Mouse (Mus musculus) Patski (cell line): ENCODE measurements around the gene Hoxa7. TPM values are rescaled to one million over a fixed set of nuclear protein-coding genes. Genes with fewer than 3 reads are reported as not detected.
A peak's percentile ranks its signal among the peaks of the same experiment; 100 is the strongest.

ENCODE experiments used
- ATAC-seq: fragments of 100-300 bp; one replicate; pipeline ENCODE4 v1.8.0; 2021
- CTCF ChIA-PET: fragments of 350-600 bp; sonication (Branson Sonifier 250); formaldehyde crosslinking; loops from one replicate; lab custom pipeline; 2022; ENCODE audit warnings: inconsistent platforms; lab: Charles Lee
- POLR2A ChIA-PET: fragments of 350-600 bp; sonication (Branson Sonifier 250); formaldehyde crosslinking; loops from one replicate; lab custom pipeline; 2022; ENCODE audit warnings: antibody characterized with exemption, inconsistent platforms; lab: Charles Lee
- DNase-seq: peaks from one replicate; pipeline ENCODE4 v3.0.0-alpha.2; 2011; ENCODE audit warnings: low read depth, low spot score
- H3K27me3 ChIP-seq: fragments of 371-371 bp; one replicate; pipeline ENCODE4 v1.5.1; 2021
- CTCF ChIP-seq: fragments of 100-300 bp; IDR thresholded peaks from one replicate; pipeline ENCODE4 v1.5.1; 2021
- in situ Hi-C: fragments of 300-500 bp; cut with MboI; formaldehyde crosslinking; loops from 3 replicates; pipeline ENCODE4 v1.11.1; 2018; ENCODE audit warnings: low pct_unique_long_range_greater_than_20kb, mixed read lengths
- polyA plus RNA-seq: library from polyadenylated mRNA; unstranded; gene quantifications from one replicate; pipeline ENCODE4 v1.2.3, GENCODE M21; 2021

The Hoxa7 gene
- polyA plus RNA-seq, 1 experiment from 2014 or later = 51.6 TPM

DNA sequence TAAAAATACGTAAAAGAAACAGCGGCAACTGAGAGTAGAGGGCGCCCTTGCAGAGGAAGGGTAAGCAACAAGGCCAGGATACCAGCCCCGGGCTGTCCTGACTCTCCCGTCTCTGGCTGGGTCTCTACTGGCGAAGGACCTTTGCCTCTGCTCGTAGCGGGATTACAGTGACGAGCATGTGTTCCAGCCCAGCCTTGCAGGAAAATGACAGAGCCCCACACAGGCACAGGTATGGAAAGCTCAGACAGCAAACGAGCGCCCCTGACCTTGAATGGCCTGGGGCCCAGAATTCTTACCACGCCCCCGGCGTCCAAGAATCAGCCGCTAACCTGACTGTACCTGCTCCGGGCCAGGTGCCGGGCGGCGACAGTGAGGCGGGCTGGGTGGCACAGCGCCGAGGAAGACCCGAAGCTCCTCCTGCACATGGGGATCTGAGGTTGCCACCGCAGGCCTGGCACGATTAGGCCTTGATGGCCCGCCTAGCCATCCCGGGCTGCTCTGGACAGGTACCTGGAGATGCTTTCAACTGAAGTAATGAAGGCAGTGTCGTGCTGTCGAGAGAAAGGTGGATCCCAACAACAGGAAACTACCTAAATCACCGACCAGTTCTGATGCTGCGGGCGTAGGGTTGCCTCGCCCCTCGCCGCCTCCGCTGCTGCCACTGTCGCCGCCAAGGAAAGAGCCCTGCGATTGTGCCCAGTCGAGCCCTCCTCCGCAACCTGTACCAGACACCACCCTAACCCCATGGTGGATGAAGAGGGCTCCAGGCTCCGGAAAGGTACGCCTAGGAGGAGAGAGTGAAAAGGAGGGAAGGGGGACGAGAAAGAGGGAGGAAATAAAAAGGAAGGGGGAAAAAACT is 8.1 kb upstream of the Hoxa7 start:
- ChIA-PET POLR2A (interaction anchor here (0.6 to 37.4 kb wide), 4 partner anchors 7 to 735 kb away, joined by 3 to 778 read pairs (median 578); partner anchors contain the start of genes 5730596B20Rik, Gm28308, Hoxa10 and Hoxa11), CTCF (interaction anchor here (1.0 to 4.3 kb wide), 6 partner anchors 8 to 52 kb away, joined by 3 to 23 read pairs (median 6); partner anchors contain the start of genes Hoxa10 and Hoxa7)
- ATAC-seq = no peak
- in situ Hi-C loops = loop anchor here (10.0 to 25.0 kb wide), 4 partner anchors 55 to 1242 kb away; partner anchors contain the start of gene 5730596B20Rik
- peak; percentile 24 for DNase-seq
- H3K27me3 ChIP-seq = no peaks in the 10 kb centered on the region
- TF ChIP-seq CTCF = no peak

DNA sequence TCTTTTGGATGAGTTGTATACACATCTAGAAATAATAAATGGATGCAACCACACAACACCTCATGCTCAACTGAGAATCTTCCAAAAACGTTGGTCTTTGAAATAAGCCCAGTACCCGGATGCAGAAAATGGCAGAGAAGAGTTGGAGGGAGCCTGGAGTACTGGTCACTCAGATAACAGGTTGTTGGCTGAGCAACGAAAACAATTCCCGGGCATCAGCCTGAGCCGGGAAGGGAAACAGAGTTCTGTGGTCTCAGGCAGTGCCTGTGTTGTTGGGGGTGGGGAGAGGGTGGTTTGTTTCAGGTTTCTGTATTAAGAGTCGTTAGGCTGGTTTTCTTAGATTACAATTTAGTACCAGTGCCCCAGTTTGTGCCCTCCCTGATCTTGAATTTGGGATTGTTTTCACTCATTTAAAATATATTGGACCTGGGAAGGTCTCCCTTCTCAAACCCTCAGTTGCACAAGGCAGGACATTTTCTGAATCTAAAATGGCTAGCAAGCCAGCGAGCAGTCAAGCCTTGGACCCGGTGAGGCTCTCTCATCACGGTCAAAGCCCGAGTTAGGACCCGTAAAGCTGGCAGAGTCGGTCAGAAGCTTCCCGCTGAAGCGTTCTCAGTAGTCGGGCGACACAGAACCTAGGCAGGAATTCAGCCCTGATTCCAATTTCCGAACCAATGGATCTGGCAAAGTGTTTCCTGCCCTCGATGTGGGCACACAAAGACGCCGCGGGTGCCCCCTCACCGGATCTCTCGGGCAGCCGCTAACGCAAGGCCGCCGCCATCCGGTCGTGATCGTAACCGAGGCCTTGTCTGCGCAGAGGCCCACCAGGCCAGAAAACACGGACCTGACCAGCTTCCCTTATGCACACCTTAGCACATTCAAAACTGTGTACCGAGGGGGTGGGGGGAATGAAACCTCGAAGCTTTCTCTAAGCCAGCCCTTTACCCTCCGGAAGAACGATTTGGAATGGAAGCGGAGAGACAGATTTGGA is 7.1 kb upstream of the Hoxa7 start:
- CTCF ChIA-PET = interaction anchor here (1.5 to 4.3 kb wide), 4 partner anchors 10 to 51 kb away, joined by 5 to 23 read pairs (median 13); partner anchors contain the start of gene Hoxa10
- ATAC-seq (no peak), DNase-seq (peak; percentile 13)
- in situ Hi-C loops = loop anchor here (10.0 to 25.0 kb wide), 4 partner anchors 54 to 1241 kb away; partner anchors contain the start of gene 5730596B20Rik
- no peaks in the 10 kb centered on the region for H3K27me3 ChIP-seq
- POLR2A ChIA-PET = interaction anchor here (0.6 to 37.4 kb wide), 5 partner anchors 6 to 736 kb away, joined by 3 to 778 read pairs (median 378); partner anchors contain the start of genes 5730596B20Rik, Gm28308, Hoxa10 and Hoxa11
- no peak for TF ChIP-seq CTCF

DNA sequence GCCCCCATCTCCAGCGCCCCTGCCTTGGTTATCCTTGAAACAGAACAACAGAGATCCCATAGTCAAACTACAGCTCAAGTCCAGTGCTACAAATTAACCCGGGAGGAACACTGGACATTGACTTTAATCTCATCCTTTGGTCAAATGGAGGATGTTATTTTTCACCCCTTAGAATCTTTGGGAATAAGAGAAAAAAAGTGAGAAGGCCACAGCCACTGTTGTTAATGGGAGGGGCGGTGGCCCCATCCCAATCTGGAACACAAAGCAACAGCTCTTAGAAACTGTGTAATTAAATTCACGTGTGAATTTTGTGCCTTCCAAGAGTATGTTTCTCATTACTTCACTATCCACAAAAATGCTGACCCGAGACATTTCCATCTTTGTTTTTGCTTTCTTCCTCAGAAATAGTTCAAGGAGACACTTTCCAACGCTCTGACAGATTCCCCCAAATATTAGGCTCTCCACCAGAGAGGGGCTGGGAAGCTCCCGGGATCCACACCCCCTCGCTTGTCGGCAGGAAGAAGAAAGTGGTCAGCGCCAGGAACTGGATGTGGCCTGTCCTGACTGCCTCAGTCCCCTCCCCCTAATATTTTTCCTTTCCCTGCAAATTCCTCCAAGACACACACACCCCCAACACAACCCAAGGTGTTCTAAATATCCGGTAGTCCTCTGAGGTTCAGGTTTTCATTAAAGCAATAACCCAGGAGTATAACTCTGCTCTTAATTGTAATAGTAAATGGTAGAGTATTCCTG is 6.0 kb upstream of the Hoxa7 start:
- TF ChIP-seq CTCF = no peak
- ChIA-PET POLR2A (interaction anchor here (0.6 to 37.4 kb wide), 5 partner anchors 9 to 50 kb away, joined by 3 to 778 read pairs (median 153); partner anchors contain the start of genes 5730596B20Rik, Gm28308, Hoxa10 and Hoxa11), CTCF (interaction anchor here (1.0 to 1.7 kb wide), 5 partner anchors 9 to 237 kb away, joined by 3 to 8 read pairs (median 5); partner anchors contain the start of gene Hoxa10)
- DNase-seq = no peak
- H3K27me3 ChIP-seq = no peaks in the 10 kb centered on the region
- ATAC-seq = no peak
- in situ Hi-C loops = loop anchor here (10.0 to 25.0 kb wide), 4 partner anchors 53 to 1240 kb away; partner anchors contain the start of gene 5730596B20Rik

DNA sequence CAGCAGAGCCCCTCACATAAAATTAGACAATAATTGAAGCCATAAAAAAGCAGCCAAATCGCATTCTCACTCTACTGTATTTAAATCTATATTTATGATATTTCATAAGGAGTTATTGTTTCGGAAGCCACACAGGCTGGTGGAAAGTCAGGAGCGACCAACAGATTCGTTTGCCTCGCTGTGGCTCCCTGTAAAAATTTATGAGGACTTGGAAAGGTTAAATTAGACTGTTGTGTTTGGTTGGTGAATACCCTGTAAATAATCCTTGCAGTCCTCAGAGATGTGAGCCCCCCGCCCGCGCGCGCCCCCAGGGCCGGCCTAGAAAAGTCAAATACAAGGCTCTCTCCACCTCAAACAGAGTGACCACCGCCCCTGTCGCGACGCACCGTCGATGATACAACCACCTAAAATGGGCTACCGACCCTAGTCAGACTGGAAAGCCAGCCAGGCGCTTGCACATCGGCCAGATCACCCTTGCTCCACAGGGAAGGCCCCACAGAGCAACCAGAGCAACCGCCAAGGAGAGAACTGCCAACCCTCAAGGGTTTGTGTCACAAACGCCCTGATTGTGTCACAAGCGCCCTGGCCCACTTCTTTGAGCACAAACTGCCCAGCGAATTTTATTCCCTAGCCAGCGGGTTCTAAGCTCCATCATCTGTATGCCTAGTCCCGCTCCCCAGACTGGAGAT is 5.1 kb upstream of the Hoxa7 start:
- TF ChIP-seq CTCF = no peak
- H3K27me3 ChIP-seq = no peaks in the 10 kb centered on the region
- DNase-seq (no peak), ATAC-seq (no peak)
- POLR2A ChIA-PET = interaction anchor here (1.3 to 37.4 kb wide), 4 partner anchors 8 to 49 kb away, joined by 5 to 778 read pairs (median 266); partner anchors contain the start of genes 5730596B20Rik, Gm28308, Hoxa10 and Hoxa11
- CTCF ChIA-PET = interaction anchor here (1.0 to 1.7 kb wide), 5 partner anchors 8 to 236 kb away, joined by 3 to 8 read pairs (median 5); partner anchors contain the start of gene Hoxa10
- in situ Hi-C loops = loop anchor here (10.0 to 25.0 kb wide), 4 partner anchors 52 to 1239 kb away; partner anchors contain the start of gene 5730596B20Rik

DNA sequence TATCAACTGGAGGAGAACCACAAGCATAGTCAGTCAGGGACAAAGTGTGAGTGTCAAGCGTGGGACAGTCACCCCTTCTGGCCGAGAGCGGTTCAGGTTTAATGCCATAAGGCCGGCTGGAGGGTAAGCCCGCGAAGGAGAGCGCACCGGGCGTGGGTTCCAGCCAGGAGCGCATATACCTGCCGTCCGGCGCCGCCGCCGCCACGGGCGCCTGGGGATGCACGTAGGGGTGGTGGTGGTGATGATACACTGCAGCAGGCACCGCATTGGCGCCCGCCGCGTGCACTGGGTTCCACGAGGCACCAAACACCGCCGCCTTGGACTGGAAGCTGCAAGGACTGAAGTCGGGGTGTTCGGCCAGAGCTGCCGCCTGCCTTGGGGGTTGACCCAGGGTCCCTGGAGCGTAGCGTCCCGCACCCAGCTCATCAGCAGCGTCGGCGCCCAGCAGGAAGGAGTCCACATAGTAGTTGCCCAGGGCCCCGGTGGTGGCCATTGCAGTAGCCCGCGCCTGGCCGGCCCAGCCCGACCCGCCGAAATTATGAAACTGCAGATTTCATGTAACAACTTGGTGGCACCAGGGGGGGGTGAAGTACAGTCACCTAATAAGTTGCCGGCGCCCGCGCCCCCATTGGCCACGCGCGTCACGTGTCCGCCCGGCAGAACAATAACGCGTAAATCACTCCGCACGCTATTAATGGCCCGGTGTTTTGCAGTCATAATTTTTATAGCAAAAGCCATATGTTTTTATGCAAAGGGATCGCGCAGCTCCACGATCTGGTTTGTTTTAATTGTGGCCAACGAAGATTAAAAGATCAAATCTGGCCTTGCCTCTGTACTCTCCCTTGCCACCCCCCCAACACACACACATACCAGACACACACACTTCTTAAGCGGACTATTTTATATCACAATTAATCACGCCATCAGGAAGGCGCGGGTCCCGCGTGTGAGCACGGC is 4.2 kb upstream of the Hoxa7 start:
- in situ Hi-C loops = loop anchor here (10.0 to 25.0 kb wide), 4 partner anchors 51 to 1239 kb away; partner anchors contain the start of gene 5730596B20Rik
- TF ChIP-seq CTCF = no peak
- no peaks in the 10 kb centered on the region for H3K27me3 ChIP-seq
- ATAC-seq = peak; percentile 20
- DNase-seq = no peak
- POLR2A ChIA-PET = interaction anchor here (0.9 to 37.4 kb wide), 4 partner anchors 13 to 228 kb away, joined by 3 to 778 read pairs (median 266); partner anchors contain the start of genes 5730596B20Rik, Gm28308, Hoxa10 and Hoxa11
- CTCF ChIA-PET = interaction anchor here (0.7 kb wide), 1 partner anchor 34 kb away, joined by 3 read pairs; the partner anchor contains the start of gene Hoxa4

DNA sequence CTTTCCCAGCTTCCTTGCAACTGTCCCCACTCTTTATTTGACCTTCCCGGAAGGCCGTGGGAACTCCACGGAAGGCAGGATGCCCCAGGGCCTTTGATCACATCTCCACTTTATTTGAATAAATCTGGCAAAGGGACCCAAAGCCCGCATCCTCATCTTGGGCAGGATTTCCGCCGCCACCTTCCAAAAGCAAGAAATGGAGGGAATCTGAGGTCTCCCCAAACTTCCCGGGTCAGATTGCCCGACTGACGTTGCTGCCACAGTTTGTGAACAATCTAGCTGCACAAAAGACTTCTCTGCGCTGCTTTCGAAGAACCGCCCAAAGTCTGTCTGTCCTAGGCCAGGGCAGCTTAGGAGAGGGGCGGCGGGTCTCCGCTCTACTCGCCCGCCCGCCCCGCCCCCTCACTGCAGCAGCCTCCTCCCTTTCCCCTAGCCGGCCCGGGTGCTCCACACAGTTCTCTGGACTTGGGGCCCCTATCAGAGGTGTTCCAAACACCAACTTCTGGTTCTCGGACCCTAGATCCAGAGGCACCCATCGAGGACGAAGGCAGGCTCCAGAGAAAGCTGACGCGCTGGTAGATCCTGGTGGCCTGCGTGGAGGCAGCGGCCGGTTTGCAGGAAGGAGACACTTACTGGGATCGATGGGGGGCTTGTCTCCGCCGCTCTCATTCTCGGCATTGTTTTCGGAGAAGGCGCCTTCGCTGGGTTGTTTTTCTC is 3.4 kb upstream of the Hoxa7 start:
- no peak for ATAC-seq
- in situ Hi-C loops = loop anchor here (5.0 to 25.0 kb wide), 7 partner anchors 50 to 1238 kb away; partner anchors contain the start of genes 5730596B20Rik and Cbx3
- ChIA-PET POLR2A (interaction anchor here (0.6 to 37.4 kb wide), 6 partner anchors 13 to 227 kb away, joined by 3 to 778 read pairs (median 81); partner anchors contain the start of genes 5730596B20Rik, Gm28308, Hoxa10 and Hoxa11), CTCF (interaction anchor here (0.7 to 3.7 kb wide), 5 partner anchors 11 to 1024 kb away, joined by 3 to 21 read pairs (median 5); partner anchors contain the start of genes Gm28308, Hoxa3 and Hoxa4)
- no peak for TF ChIP-seq CTCF
- DNase-seq = no peak
- H3K27me3 ChIP-seq = no peaks in the 10 kb centered on the region
